Mouse (Mus musculus) gastrocnemius, adult 18-20 months (tissue): ENCODE results near the gene Pink1. TPM values are rescaled to one million over a fixed set of nuclear protein-coding genes. Genes with fewer than 3 reads are reported as not detected.

ENCODE experiments used
- DNase-seq: peaks from one replicate; pipeline ENCODE4 v3.0.0; 2021; ENCODE audit warnings: low spot score
- microRNA-seq: library from miRNA; unstranded; fragments of <30 nt; microRNA quantifications from one replicate; pipeline ENCODE4 v1.2.0, GENCODE M21; 2021
- total RNA-seq, 2 experiments: library from RNA; stranded (reverse); gene quantifications; 2 replicates each; pipeline ENCODE4 v1.2.3; 2021

The Pink1 gene
- total RNA-seq, 2 experiments from 2014 or later, result 737 to 833 TPM

GRCm38 (mm10) chr4:138267869-138268268, 58.2 kb downstream of the Pink1 start:
- DNase-seq, result no peak

Small RNAs within 50 kb of the gene (microRNA-seq; reads per million reads assigned to microRNA genes)
- gene Gm27646 (not detected), gene Mir7019 (20.5 reads per million, percentile 36 among the genes with 10 or more reads in this experiment)

Other genes with a start within 250 kb of the Pink1 start
- gene Hp1bp3, start 110.0 kb downstream of the Pink1 start, total RNA-seq, result 10 to 100 TPM; 56.4 to 66.7 TPM
- under 1 TPM in 1 of 2 experiments, not detected in 1; 0.09 TPM for gene Sh2d5, start 75.9 kb downstream of the Pink1 start, total RNA-seq
- not detected for gene Kif17, start 75.9 kb downstream of the Pink1 start, total RNA-seq
- gene Ddost, start 21.6 kb downstream of the Pink1 start, total RNA-seq, result 10 to 100 TPM; 29.5 to 34.0 TPM
- 1 to 10 TPM in 1 of 2 experiments, under 1 TPM in 1; 0.57 to 1.1 TPM for gene Cda, start 41.7 kb upstream of the Pink1 start, total RNA-seq
- not detected for gene Fam43b, start 70.2 kb upstream of the Pink1 start, total RNA-seq
- 10 to 100 TPM; 41.7 to 43.9 TPM for gene Mul1, start 108.4 kb upstream of the Pink1 start, total RNA-seq
- 1 to 10 TPM; 3.8 to 7.7 TPM for gene Camk2n1, start 128.0 kb upstream of the Pink1 start, total RNA-seq